Mouse (Mus musculus) hindbrain, embryonic 10.5 days (tissue): ENCODE measurements around the gene Dapk1. TPM values are rescaled to one million over a fixed set of nuclear protein-coding genes. Genes with fewer than 3 reads are reported as not detected.
A peak's percentile ranks its signal among the peaks of the same experiment; 100 is the strongest.

ENCODE experiments used
- DNase-seq: peaks from one replicate; pipeline ENCODE4 v3.0.0-alpha.2; 2017; ENCODE audit warnings: low spot score
- H3K27ac ChIP-seq: fragments of 300-500 bp; sonication (generic); 2 replicates; pipeline ENCODE4 v1.5.1; 2016; ENCODE audit warnings: mild to moderate bottlenecking, moderate library complexity
- H3K27me3 ChIP-seq: fragments of 300-500 bp; sonication (generic); 2 replicates; pipeline ENCODE4 v1.6.1; 2016; ENCODE audit warnings: mild to moderate bottlenecking; ENCODE audit not compliant: poor library complexity, insufficient read depth, severe bottlenecking
- H3K36me3 ChIP-seq: fragments of 300-500 bp; sonication (generic); 2 replicates; pipeline ENCODE4 v1.6.1; 2016; ENCODE audit warnings: mild to moderate bottlenecking, moderate library complexity
- H3K4me1 ChIP-seq: fragments of 300-500 bp; sonication (generic); replicated peaks from 2 replicates; pipeline ENCODE4 v1.6.1; 2016; ENCODE audit warnings: mild to moderate bottlenecking
- H3K4me3 ChIP-seq: fragments of 300-500 bp; sonication (generic); 2 replicates; pipeline ENCODE4 v1.5.1; 2016; ENCODE audit warnings: mild to moderate bottlenecking, moderate library complexity
- H3K9me3 ChIP-seq: fragments of 300-500 bp; sonication (generic); 2 replicates; pipeline ENCODE4 v1.6.1; 2016; ENCODE audit warnings: mild to moderate bottlenecking, moderate library complexity
- WGBS: fragments of 180-500 bp; shearing (Covaris S2); methylation state at CpG from one replicate; pipeline ENCODE4 v1.1.7; 2016; 5-methylcytosine and 5-hydroxymethylcytosine counted together
- polyA plus RNA-seq: library from polyadenylated mRNA; unstranded; fragments of >200 nt; fragmentation: Nextera tagmentation; extraction: Ambion mirVana; gene quantifications from 2 replicates; pipeline ENCODE4 v1.2.1, GENCODE M21; 2016

Gene Dapk1
- polyA plus RNA-seq, 1 experiment from 2014 or later, result 23.6 TPM

DNA sequence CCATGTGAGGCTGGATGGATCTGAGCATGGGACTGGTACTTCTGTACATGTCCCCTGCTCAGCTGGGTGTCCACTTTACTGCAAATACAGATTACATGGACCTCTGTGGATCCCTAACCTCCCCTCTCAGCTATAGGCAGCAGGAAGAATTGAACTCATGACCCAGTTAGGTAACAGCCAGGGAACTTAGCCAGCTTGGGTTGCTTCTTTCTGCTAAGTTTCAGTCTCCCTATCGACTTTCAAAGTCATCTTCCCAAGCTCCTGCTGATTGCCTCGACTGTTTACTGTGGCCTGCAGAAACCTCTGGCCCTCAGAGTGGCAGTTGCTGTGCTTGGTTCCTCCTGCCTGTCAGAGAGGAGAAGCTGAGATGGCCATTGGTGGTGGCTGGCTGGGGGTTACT, 72.6 kb downstream of the Dapk1 start:
- DNase-seq, result no peak
- no peaks in the 10 kb centered on the region for H3K36me3 ChIP-seq
- peaks cover 33% of the 10 kb centered on the region for H3K4me1 ChIP-seq
- no peaks in the 10 kb centered on the region for H3K27me3 ChIP-seq
- no peaks in the 10 kb centered on the region for H3K9me3 ChIP-seq
- 19% methylated on average over 2 of the region's 2 CpGs for WGBS
- H3K4me3 ChIP-seq, result no peak overlapping the region
- H3K27ac ChIP-seq, result 0 out of 2 replicates have a peak overlapping the region, but pooled peaks have one; percentile 53

DNA sequence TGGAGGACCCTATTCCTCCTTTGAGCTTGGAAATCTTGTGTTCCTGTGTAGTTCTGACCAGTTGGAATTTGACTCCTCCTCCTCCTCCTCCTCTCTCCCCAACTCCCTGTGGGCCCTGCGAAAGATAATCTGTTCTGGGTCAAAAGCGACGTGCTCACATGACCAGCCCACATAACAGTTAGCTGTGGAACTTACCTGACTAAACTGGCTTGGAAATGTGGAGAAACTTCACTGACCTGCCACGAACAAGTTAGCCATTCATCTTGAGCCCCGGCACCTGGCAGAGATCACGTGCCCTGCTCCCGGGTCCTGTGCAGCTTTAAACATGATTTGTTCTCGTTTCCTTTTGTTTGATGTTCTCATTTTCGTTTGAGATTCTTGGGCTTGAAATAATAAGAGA, 73.2 kb downstream of the Dapk1 start:
- H3K4me1 ChIP-seq, result peaks cover 33% of the 10 kb centered on the region
- H3K4me3 ChIP-seq, result no peak overlapping the region
- H3K36me3 ChIP-seq, result no peaks in the 10 kb centered on the region
- H3K27me3 ChIP-seq, result no peaks in the 10 kb centered on the region
- WGBS, result 59% methylated on average over 9 of the region's 9 CpGs
- no peaks in the 10 kb centered on the region for H3K9me3 ChIP-seq
- H3K27ac ChIP-seq, result no peak overlapping the region
- peak; percentile 21 for DNase-seq

DNA sequence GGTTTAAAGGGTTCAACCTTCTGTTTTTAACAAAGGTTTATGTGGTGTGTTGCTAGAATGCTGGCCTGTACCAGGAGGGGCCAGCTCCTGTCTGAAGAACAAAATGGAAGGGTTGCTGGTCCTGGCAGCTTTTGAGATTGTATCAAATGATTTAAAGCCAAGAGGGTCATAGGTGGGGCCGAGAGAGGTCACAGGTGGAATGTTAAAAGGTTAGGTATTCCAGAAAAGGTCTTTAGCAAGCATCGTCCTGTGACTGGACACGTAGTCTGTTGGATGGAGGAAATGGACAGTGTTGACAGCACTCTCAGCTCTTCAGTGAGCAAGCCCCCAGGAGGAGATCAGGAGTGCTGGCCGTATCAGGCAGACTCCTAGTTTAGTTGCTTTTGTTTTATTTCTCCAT, 73.7 kb downstream of the Dapk1 start:
- no peaks in the 10 kb centered on the region for H3K36me3 ChIP-seq
- 73% methylated on average over 4 of the region's 4 CpGs for WGBS
- H3K4me1 ChIP-seq, result peaks cover 31% of the 10 kb centered on the region
- no peak overlapping the region for H3K27ac ChIP-seq
- DNase-seq, result no peak
- no peak overlapping the region for H3K4me3 ChIP-seq
- H3K27me3 ChIP-seq, result no peaks in the 10 kb centered on the region
- H3K9me3 ChIP-seq, result no peaks in the 10 kb centered on the region

DNA sequence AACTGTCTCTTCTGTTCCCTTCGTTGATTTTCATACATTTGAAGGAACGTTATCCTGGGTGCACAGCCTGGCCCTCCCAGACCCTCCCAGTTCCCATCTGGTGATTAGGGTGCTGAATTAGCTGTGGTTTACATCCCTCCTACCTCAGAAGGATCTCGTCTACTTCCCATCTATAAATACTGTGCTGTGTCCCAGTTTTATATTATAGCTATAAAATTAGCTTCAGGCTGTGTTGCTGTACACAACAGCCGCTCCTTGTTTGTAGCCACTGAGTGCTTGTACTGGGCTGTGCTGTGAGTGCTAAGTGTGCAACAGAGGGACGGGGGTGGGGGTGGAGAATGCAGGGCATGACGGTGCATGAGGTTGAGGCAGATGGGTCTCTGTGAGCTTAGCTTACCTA, 77.2 kb downstream of the Dapk1 start:
- Histone ChIP-seq H3K4me1 (peaks cover 26% of the 10 kb centered on the region), H3K9me3 (no peaks in the 10 kb centered on the region), H3K4me3 (no peak overlapping the region), H3K27me3 (no peaks in the 10 kb centered on the region), H3K27ac (no peak overlapping the region), H3K36me3 (no peaks in the 10 kb centered on the region)
- 85% methylated on average over 6 of the region's 6 CpGs for WGBS
- no peak for DNase-seq

DNA sequence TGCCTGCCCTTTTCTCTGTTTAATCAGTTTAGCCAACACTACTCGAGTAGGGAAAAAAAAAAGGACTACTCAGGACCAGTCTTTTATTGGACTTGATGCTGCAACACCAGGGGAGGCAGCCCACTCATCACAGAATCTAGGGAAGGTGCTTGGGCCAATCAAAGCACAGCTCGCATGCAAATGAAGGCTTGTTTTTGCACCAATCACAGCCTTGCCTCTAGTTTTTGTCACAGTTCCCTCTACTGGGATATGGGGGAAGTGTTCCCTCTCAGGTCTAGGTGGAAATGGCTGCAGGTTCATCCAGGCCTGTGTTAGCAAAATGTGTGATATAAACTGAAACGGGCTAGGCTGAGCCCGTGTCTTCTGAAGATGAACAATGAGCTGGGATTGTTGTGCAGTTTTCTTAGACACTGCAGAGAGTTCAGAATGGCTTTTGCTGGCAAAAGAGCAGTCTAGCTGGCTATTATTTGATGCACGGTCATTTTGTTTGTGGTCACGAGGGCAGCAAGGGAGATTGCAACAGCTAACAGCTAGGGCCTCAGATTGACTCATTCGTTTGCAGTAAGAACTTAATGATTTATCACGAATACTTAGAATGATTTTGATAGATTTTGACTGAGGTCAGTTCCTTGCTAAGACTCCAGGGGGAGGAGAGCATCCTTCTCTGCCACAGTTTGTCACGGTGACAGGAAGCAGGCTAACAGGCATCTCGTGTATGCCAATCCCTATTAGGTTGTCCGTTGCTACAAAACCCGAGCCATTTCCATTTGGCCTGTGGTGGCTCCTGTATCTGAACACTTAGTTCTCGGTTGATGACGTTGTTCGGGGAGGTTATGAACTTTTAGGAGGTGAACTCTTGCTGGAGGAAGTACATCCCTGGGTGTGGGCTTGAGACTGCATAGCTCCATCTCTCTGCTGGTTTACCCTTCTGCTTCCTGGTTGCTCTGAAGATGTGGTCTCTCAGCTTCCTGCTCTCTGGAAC, 81.3 kb downstream of the Dapk1 start:
- Histone ChIP-seq H3K9me3 (no peaks in the 10 kb centered on the region), H3K4me3 (no peak overlapping the region), H3K27me3 (no peaks in the 10 kb centered on the region), H3K27ac (no peak overlapping the region), H3K4me1 (peaks cover 42% of the 10 kb centered on the region), H3K36me3 (0 out of 2 replicates have a peak, but pooled peaks cover 3% of the 10 kb centered on the region)
- DNase-seq, result no peak
- 90% methylated on average over 15 of the region's 15 CpGs for WGBS

DNA sequence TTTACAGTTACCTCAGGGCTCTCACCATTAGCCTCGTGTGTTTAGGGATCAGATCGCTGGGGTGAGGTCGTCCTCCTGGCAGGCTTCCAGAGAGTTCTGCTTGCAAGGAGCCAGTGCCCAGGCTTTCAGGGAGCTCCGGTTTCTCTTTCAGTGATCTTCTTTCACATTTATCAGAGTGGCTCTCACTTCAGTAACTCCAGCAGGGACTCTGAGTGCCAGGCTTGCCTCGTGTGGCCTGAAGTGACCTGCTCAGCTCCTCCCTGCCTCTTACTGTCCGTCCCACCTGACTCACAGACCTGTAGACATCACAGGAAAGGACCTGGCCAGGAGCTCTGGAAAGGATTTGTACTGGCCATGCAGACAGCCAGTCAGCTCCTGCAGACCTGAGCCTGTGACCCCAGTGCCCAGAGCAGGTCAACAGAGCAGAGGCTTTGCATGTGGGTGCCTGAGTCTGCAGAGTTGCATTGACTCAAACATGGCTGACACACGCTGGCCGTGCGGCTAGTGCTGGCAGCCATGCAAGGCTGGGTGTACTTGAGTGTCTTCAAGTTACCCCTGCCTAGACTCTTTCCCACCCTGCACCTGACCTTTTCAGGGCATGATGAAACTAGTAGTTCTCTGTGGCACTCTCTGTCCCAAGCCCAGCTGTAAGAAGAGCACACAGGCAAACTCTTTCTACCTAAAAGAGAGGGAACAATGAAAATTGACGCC, 82.5 kb downstream of the Dapk1 start:
- 68% methylated on average over 10 of the region's 10 CpGs for WGBS
- peaks cover 42% of the 10 kb centered on the region for H3K4me1 ChIP-seq

DNA sequence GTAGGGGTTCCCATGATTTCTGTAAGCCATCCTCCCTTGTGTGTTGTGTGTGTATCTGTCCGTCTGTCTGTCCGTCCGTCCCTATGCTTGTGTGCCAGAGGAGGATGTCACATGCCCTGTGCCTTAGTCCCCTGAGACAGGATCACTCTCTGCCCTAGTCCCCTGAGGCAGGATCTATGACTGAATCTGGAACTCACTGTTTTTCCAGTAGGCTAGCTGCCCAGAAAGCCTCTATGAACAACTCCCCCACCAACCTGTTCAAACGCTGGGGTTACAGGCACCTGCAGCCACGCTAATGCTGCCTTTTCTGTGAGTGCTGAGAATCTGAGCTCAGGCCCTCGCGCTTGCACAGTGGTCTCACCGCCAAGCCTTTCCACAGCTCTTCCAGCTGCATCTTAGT, 83.1 kb downstream of the Dapk1 start:
- H3K27me3 ChIP-seq, result no peaks in the 10 kb centered on the region
- WGBS, result 72% methylated on average over 8 of the region's 8 CpGs
- H3K9me3 ChIP-seq, result no peaks in the 10 kb centered on the region
- DNase-seq, result no peak
- peak overlapping the region; percentile 60 for H3K27ac ChIP-seq
- H3K36me3 ChIP-seq, result 0 out of 2 replicates have a peak, but pooled peaks cover 5% of the 10 kb centered on the region
- H3K4me1 ChIP-seq, result peaks cover 42% of the 10 kb centered on the region
- H3K4me3 ChIP-seq, result no peak overlapping the region

More for the DNA sequence above, 82.5 kb downstream of the Dapk1 start:
- no peak overlapping the region for H3K4me3 ChIP-seq
- no peak for DNase-seq
- peak overlapping the region; percentile 68 for H3K27ac ChIP-seq
- no peaks in the 10 kb centered on the region for H3K9me3 ChIP-seq
- no peaks in the 10 kb centered on the region for H3K27me3 ChIP-seq
- H3K36me3 ChIP-seq, result 0 out of 2 replicates have a peak, but pooled peaks cover 5% of the 10 kb centered on the region

DNA sequence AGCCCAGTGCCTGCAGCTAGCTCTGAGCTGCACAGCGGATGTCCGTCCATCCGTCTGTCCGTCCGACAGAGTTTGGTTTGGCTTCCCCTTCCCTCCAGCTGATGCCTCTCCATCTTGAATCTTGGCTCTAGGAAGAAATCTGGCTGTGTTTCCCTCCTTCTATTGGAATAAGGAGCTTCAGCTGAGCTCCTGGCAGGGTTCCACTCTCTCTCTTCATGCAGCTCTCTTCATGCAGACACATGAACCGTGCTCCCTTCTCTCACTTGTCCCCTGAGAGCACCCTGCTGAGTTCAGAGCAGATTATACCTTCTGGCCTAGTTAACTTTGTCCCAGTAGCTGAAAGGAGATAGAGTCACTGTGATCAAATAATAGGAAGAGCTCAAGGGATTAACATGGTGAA, 83.5 kb downstream of the Dapk1 start:
- Histone ChIP-seq H3K4me3 (no peak overlapping the region), H3K27ac (peak overlapping the region; percentile 60), H3K27me3 (no peaks in the 10 kb centered on the region), H3K4me1 (peaks cover 42% of the 10 kb centered on the region), H3K9me3 (no peaks in the 10 kb centered on the region), H3K36me3 (0 out of 2 replicates have a peak, but pooled peaks cover 5% of the 10 kb centered on the region)
- WGBS, result 73% methylated on average over 6 of the region's 6 CpGs
- DNase-seq, result no peak

DNA sequence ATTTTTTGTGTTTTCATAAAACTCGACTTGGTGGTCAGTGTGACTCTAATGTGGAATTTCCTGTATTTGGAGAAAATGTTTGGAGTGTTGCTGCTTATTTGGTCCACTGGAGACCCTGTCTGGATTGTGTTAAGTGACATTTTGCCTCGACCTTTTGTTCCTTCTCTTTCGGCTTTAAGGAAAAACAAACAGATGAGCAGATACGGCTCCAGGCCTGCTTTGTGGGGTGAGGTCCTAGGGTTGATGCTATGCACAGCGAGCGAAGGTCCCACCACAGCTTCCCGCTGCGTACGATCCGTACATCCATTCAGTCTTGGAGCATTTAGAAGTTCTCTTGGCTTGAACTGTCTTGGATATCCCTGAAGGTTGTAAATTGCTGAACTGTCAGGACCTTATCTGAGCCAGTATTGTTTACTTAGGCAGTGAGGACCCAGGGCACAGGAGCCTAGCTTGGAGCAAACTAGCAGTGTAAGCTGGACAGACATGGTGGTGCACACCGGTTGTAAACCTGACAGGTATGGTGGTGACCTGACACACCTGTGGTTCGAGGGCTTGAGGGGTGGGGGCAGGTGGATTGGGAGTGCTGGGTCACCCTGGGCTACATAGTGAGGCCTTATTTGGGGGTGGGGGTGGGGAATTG, 84.4 kb downstream of the Dapk1 start:
- no peaks in the 10 kb centered on the region for H3K9me3 ChIP-seq
- 0 out of 2 replicates have a peak, but pooled peaks cover 6% of the 10 kb centered on the region for H3K36me3 ChIP-seq
- 48% methylated on average over 12 of the region's 12 CpGs for WGBS
- 0 out of 2 replicates have a peak overlapping the region, but pooled peaks have one; percentile 5 for H3K27ac ChIP-seq
- H3K4me3 ChIP-seq, result no peak overlapping the region
- peaks cover 42% of the 10 kb centered on the region for H3K4me1 ChIP-seq
- no peak for DNase-seq
- no peaks in the 10 kb centered on the region for H3K27me3 ChIP-seq

DNA sequence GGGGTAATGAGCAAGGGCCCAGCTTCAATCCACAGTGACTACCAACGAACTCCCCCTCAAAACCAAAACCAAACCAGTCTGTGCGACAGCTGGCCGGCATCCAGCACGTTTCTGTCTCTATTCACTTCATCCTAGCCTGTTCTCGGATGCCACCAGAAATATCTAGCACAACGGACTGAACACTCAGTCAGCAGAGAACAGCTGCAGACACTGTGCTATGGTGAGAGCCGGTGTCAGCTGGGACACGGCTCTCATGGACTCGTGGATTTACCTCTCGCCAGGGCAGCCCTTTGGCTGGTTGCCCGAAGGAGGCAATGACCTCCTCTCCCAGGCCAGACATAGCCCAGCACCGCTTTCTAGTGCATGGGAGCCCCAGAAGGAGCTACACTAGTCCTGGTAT, 85.2 kb downstream of the Dapk1 start:
- Histone ChIP-seq H3K4me1 (peaks cover 42% of the 10 kb centered on the region), H3K9me3 (peaks cover 3% of the 10 kb centered on the region; the same call in 1 of the 2 replicates), H3K36me3 (peaks cover 14% of the 10 kb centered on the region; the same call in 1 of the 2 replicates), H3K27me3 (no peaks in the 10 kb centered on the region), H3K4me3 (no peak overlapping the region), H3K27ac (no peak overlapping the region)
- no peak for DNase-seq
- WGBS, result 86% methylated on average over 12 of the region's 12 CpGs

DNA sequence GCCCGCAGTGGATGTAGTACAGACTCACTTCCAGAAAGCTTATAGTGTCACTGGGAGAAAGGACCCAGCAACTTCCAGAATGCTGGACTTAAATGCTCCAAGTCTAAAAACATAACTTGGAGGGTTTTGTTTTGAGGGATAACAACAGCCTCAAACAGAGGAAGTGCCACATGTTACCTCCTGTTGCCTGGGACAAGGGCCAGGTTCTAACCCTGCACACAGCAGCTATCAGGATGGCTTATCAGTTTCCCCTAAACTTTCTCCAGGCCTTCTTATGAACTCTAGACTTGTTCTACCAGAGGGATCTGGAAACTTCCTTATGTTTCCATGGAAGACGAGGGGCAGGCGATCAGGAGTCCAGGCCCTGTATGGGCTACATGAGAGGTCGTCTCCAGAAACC, 85.7 kb downstream of the Dapk1 start:
- no peaks in the 10 kb centered on the region for H3K27me3 ChIP-seq
- H3K4me1 ChIP-seq, result peaks cover 42% of the 10 kb centered on the region
- peaks cover 16% of the 10 kb centered on the region; the same call in 1 of the 2 replicates for H3K36me3 ChIP-seq
- no peak overlapping the region for H3K4me3 ChIP-seq
- no peak for DNase-seq
- peaks cover 7% of the 10 kb centered on the region; the same call in 1 of the 2 replicates for H3K9me3 ChIP-seq
- H3K27ac ChIP-seq, result no peak overlapping the region
- WGBS, result 91% methylated on average over 4 of the region's 4 CpGs

DNA sequence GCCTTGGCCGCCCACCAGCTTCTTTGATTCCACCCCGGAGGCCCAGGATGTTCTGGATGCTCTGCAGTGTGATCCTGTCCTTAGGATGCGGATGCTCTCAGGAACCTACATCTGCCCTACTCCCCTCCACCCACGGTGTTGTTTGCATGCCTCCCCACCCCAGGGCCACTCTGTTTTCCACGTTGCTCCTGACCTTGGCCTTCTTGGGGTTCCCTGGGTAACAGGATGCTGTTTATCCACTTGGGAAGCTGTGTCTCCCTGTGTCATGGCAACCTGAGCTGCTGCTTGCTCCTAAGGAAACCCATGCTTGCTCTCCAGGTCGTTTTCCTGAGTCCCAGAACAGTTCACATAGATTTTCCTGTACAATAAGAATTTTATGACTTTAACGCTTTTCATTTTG, 86.1 kb downstream of the Dapk1 start:
- Histone ChIP-seq H3K4me3 (no peak overlapping the region), H3K27me3 (no peaks in the 10 kb centered on the region), H3K9me3 (peaks cover 7% of the 10 kb centered on the region; the same call in 1 of the 2 replicates), H3K36me3 (peaks cover 19% of the 10 kb centered on the region), H3K27ac (no peak overlapping the region), H3K4me1 (peaks cover 42% of the 10 kb centered on the region)
- 81% methylated on average over 7 of the region's 7 CpGs for WGBS
- no peak for DNase-seq
